Mouse (Mus musculus) gastrocnemius, adult 2 months (tissue): ENCODE results near the gene Tcea2. TPM values are rescaled to one million over a fixed set of nuclear protein-coding genes. Genes with fewer than 3 reads are reported as not detected.

Source experiments
- DNase-seq: peaks from one replicate; pipeline ENCODE4 v3.0.0; 2022
- H3K27ac ChIP-seq: fragments of 200-600 bp; 2 replicates; pipeline ENCODE4 v1.8.1; 2022; ENCODE audit warnings: mild to moderate bottlenecking
- H3K4me3 ChIP-seq: fragments of 200-600 bp; 2 replicates; pipeline ENCODE4 v1.8.1; 2022; ENCODE audit warnings: mild to moderate bottlenecking, moderate library complexity
- CTCF ChIP-seq: fragments of 200-600 bp; IDR thresholded peaks from 2 replicates; pipeline ENCODE4 v1.8.1; 2022; ENCODE audit warnings: antibody characterized with exemption, mild to moderate bottlenecking, moderate library complexity
- intact Hi-C: fragments of 180-260 bp; cut with DNase I; formaldehyde crosslinking; loops from one replicate; pipeline ENCODE4 v1.15.1; 2025
- total RNA-seq, 2 experiments: library from RNA; stranded (reverse); gene quantifications; 2 replicates each; pipeline ENCODE4 v1.2.3; 2021

The Tcea2 gene
- total RNA-seq, 2 experiments from 2014 or later, result 6.9 to 7.6 TPM

GRCm38 (mm10) chr2:181658930-181659555, 21.1 kb upstream of the Tcea2 start:
- Histone ChIP-seq H3K27ac (peak overlapping the region; percentile 72), H3K4me3 (no peak overlapping the region; the same call in 1 of the 2 replicates)
- peak; percentile 73 for DNase-seq
- intact Hi-C loops, result loop anchor here (1.0 to 5.0 kb wide), 2 partner anchors 18 to 48 kb away; no protein-coding TSS in a partner anchor
- no peak for TF ChIP-seq CTCF

GRCm38 (mm10) chr2:181659609-181660055, 20.5 kb upstream of the Tcea2 start:
- TF ChIP-seq CTCF, result peak; percentile 72
- no peak overlapping the region; the same call in 1 of the 2 replicates for H3K4me3 ChIP-seq
- peak overlapping the region; percentile 82 for H3K27ac ChIP-seq
- intact Hi-C loops, result loop anchor here (1.0 to 5.0 kb wide), 2 partner anchors 18 to 48 kb away; no protein-coding TSS in a partner anchor
- peak; percentile 86 for DNase-seq

- intact Hi-C loops, result no loop called here
- no peak for DNase-seq
- H3K27ac ChIP-seq, result peak overlapping the region; percentile 85
Measured at GRCm38 (mm10) chr2:181662620-181663297, 17.4 kb upstream of the Tcea2 start.

GRCm38 (mm10) chr2:181663298-181663630, 16.8 kb upstream of the Tcea2 start:
- DNase-seq, result peak; percentile 65
- TF ChIP-seq CTCF, result no peak
- peak overlapping the region; percentile 85 for H3K27ac ChIP-seq
- intact Hi-C loops, result no loop called here
- no peak overlapping the region for H3K4me3 ChIP-seq

More at GRCm38 (mm10) chr2:181662620-181663297, 17.4 kb upstream of the Tcea2 start:
- H3K4me3 ChIP-seq, result no peak overlapping the region
- no peak for TF ChIP-seq CTCF

DNA sequence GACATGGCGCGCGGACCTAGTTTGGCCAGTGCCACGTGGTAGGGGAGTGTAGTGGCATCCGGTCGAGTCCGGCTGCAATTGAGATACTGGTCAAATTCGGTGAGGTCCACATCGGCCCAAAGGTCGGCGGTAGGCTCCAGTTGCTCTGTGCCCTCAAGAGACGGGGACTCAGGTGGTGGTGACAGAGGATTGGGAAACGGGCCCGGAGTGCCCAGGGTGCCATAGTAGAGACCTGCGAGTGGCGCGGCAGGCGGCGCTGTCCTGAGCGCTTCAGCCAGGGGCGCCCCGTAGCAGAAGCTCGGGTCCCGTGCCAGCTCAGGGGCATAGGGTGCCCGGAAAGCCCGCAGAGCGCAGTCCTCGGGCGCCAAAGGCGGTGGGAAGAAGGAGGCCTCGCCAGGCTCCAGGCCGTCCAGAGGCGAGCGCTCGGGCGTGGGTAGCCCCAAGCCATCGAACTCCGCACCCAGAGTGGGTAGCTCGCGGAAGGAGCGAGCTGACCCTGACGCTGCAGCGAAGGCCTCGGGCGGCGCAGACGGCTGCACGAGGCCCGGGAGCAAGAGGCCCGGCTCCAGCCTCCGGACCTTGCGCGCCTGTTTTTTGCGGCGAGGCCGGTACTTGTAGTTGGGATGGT, 9.7 kb upstream of the Tcea2 start:
- Histone ChIP-seq H3K27ac (peak overlapping the region; percentile 90), H3K4me3 (peak overlapping the region; percentile 78)
- intact Hi-C loops, result no loop called here
- peak; percentile 44 for TF ChIP-seq CTCF
- DNase-seq, result peak; percentile 46

DNA sequence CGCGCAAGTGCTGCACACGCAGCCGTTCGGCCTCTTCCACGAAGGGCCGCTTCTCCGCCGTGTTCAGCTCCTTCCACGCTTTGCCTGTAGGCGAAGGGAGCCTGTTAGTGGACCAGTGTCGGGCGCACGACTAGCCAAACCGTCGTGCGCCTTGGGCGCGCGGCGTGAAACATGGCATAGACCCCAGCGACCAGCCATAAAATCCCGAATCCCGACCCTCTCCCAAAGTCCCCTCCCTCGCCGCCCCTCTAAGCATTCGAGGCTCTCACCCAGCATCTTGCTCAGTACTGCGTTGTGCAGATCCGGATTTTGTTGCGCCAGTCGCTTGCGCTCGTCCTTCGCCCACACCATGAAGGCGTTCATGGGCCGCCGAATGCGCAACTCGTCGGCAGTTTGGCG, 9.2 kb upstream of the Tcea2 start:
- H3K27ac ChIP-seq, result peak overlapping the region; percentile 90
- intact Hi-C loops, result no loop called here
- no peak for TF ChIP-seq CTCF

GRCm38 (mm10) chr2:181671326-181671725, 8.8 kb upstream of the Tcea2 start, which contains the start of gene Sox18:
TSS of gene Sox18 (minus strand) at chr2:181671640.
- TF ChIP-seq CTCF, result no peak
- intact Hi-C loops, result no loop called here
- DNase-seq, result peak; percentile 75
- Histone ChIP-seq H3K4me3 (peak within 1 kb of the TSS; percentile 78), H3K27ac (peak within 1 kb of the TSS; percentile 90)

More for the DNA sequence above, 9.2 kb upstream of the Tcea2 start:
- peak overlapping the region; percentile 78 for H3K4me3 ChIP-seq
- DNase-seq, result no peak

DNA sequence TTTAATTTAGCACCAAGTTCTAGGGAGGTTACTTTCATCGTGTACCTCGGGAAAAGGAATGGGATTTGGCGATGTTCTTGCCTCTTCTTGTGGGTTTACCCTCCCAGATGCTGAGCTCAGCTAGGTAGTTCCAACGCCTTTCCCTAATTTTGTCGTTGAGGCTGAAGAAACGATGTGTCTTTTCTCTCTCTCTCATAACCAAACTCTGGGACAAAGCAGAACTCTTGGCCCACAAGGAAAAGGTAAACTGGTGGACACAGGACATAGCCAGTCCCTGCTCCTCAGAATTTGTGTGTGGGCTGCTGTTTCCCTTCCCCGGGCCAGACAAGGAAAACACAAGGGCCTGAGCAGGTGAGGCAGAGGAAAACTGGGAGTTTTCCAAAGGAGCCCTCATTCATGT, 8.1 kb upstream of the Tcea2 start:
- no peak for TF ChIP-seq CTCF
- DNase-seq, result no peak
- Histone ChIP-seq H3K27ac (peak overlapping the region; percentile 90), H3K4me3 (peak overlapping the region; percentile 78)
- intact Hi-C loops, result no loop called here

- H3K4me3 ChIP-seq, result no peak overlapping the region
- no peak for DNase-seq
- H3K27ac ChIP-seq, result peak overlapping the region; percentile 90
- intact Hi-C loops, result no loop called here
- TF ChIP-seq CTCF, result no peak
Measured at GRCm38 (mm10) chr2:181673501-181673900, 6.6 kb upstream of the Tcea2 start.

- Histone ChIP-seq H3K27ac (peak overlapping the region; percentile 90), H3K4me3 (peak overlapping the region; percentile 48)
- no peak for TF ChIP-seq CTCF
- DNase-seq, result no peak
- intact Hi-C loops, result no loop called here
Measured at GRCm38 (mm10) chr2:181674934-181675333, 5.2 kb upstream of the Tcea2 start.

DNA sequence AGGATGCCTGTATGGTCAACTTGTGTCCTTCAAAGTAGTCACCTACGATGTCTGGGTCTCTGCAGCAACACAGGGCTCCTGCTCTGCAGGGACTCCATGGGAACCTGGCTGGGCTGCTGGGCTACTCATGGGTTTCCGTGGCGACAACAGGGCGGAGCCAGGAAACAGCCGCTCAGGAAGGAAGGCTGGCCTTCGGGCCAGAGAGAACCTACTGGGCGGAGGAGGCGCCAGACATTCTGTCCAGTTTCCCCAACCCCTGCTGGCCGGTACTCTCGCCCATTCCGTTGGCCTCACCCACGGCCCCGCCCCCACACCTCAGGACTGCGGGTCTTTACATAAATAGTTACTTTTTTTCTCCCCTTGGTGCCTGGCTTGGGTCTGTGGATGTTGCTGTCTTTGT, 4.7 kb upstream of the Tcea2 start:
- DNase-seq, result peak; percentile 76
- no peak for TF ChIP-seq CTCF
- intact Hi-C loops, result no loop called here
- Histone ChIP-seq H3K27ac (peak overlapping the region; percentile 90), H3K4me3 (peak overlapping the region; percentile 56)

DNA sequence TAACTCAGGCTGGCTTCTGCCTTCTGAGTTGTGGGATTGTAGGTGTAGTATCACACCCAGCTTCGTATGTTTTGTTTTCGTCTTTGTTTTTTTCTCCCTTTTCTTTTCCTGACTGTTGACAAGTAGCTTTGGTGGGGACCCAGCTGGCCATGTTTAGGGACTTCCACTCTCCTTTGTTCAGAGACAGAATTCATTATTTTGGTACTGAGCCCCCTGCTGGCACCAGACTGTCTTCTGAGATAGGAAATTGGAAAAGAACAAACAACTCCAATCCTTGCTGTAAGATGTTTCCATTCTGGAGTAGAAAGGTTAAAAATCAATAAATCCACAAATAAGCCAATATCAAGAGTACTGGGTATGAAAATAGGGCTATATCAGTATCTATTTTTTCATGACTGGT, 3.7 kb upstream of the Tcea2 start:
- intact Hi-C loops, result no loop called here
- DNase-seq, result no peak
- peak; percentile 9; the same call in 1 of the 2 replicates for TF ChIP-seq CTCF
- H3K4me3 ChIP-seq, result peak overlapping the region; percentile 56
- H3K27ac ChIP-seq, result peak overlapping the region; percentile 87
